Mouse (Mus musculus) E14TG2a.4 (cell line): ENCODE data around the gene Foxp1.

Experiments
- CTCF ChIP-seq: conservative IDR thresholded peaks from 2 replicates; pipeline ENCODE4 v1.5.1; 2014; ENCODE audit warnings: low read length
- NANOG ChIP-seq: IDR thresholded peaks from 2 replicates; pipeline ENCODE4 v1.6.1; 2014; ENCODE audit warnings: borderline replicate concordance, low read length, mixed read lengths
- POU5F1 ChIP-seq: IDR thresholded peaks from 2 replicates; pipeline ENCODE4 v1.6.1; 2014; ENCODE audit warnings: low read length, borderline replicate concordance

GRCm38 (mm10) chr6:99260941-99261736, 261.4 kb downstream of the Foxp1 start:
- TF ChIP-seq CTCF = no peak
- TF ChIP-seq NANOG = no peak
- no peak for TF ChIP-seq POU5F1
